Mouse (Mus musculus) hindbrain, embryonic 10.5 days (tissue): ENCODE data around the gene Shpk. TPM values are rescaled to one million over a fixed set of nuclear protein-coding genes. Genes with fewer than 3 reads are reported as not detected.
A peak's percentile ranks its signal among the peaks of the same experiment; 100 is the strongest.

Source experiments
- DNase-seq: peaks from one replicate; pipeline ENCODE4 v3.0.0-alpha.2; 2017; ENCODE audit warnings: low spot score
- H3K27ac ChIP-seq: fragments of 300-500 bp; sonication (generic); 2 replicates; pipeline ENCODE4 v1.5.1; 2016; ENCODE audit warnings: mild to moderate bottlenecking, moderate library complexity
- H3K27me3 ChIP-seq: fragments of 300-500 bp; sonication (generic); 2 replicates; pipeline ENCODE4 v1.6.1; 2016; ENCODE audit warnings: mild to moderate bottlenecking; ENCODE audit not compliant: poor library complexity, insufficient read depth, severe bottlenecking
- H3K36me3 ChIP-seq: fragments of 300-500 bp; sonication (generic); 2 replicates; pipeline ENCODE4 v1.6.1; 2016; ENCODE audit warnings: mild to moderate bottlenecking, moderate library complexity
- H3K4me1 ChIP-seq: fragments of 300-500 bp; sonication (generic); replicated peaks from 2 replicates; pipeline ENCODE4 v1.6.1; 2016; ENCODE audit warnings: mild to moderate bottlenecking
- H3K4me3 ChIP-seq: fragments of 300-500 bp; sonication (generic); 2 replicates; pipeline ENCODE4 v1.5.1; 2016; ENCODE audit warnings: mild to moderate bottlenecking, moderate library complexity
- H3K9me3 ChIP-seq: fragments of 300-500 bp; sonication (generic); 2 replicates; pipeline ENCODE4 v1.6.1; 2016; ENCODE audit warnings: mild to moderate bottlenecking, moderate library complexity
- WGBS: fragments of 180-500 bp; shearing (Covaris S2); methylation state at CpG from one replicate; pipeline ENCODE4 v1.1.7; 2016; 5-methylcytosine and 5-hydroxymethylcytosine counted together
- polyA plus RNA-seq: library from polyadenylated mRNA; unstranded; fragments of >200 nt; fragmentation: Nextera tagmentation; extraction: Ambion mirVana; gene quantifications from 2 replicates; pipeline ENCODE4 v1.2.1, GENCODE M21; 2016

Shpk gene
- 1.1 and 1.7 TPM in 2 replicates for polyA plus RNA-seq

DNA sequence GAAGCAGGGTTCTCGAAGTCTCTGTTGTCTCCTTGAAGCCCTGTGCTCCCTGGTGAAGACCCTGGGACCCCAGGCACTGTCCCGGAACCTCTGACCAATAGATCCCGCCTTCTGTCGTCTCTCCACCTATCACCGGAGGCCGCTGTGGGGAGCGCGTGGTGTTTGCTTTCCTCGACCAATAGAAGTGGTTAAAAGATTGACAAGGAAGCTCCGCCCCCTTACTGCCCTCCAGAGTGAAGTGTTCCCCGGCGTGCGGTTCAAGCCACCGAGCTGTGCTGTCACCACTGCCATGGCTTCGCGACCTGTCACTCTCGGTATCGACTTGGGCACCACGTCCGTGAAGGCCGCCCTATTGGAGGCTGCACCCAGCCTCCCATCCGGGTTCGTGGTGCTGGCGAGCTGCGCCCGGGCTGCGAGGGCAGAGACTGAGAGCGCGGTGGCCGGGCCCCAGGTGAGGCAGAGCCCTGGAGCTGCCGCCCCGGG, at the start of gene Shpk:
Gene Shpk, plus strand, starts transcription at position 231 of the 483 bp plus-strand sequence.
- H3K9me3 ChIP-seq = no peaks in the 10 kb centered on the region
- DNase-seq = peak; percentile 93
- H3K27ac ChIP-seq = peak within 1 kb of the TSS; percentile 86
- peaks cover 18% of the 10 kb centered on the region; the same call in 1 of the 2 replicates for H3K36me3 ChIP-seq
- WGBS = under 1% methylated on average over 32 of the region's 32 CpGs
- peaks cover 15% of the 10 kb centered on the region for H3K27me3 ChIP-seq
- H3K4me1 ChIP-seq = peaks cover 22% of the 10 kb centered on the region
- peak within 1 kb of the TSS; percentile 73 for H3K4me3 ChIP-seq

DNA sequence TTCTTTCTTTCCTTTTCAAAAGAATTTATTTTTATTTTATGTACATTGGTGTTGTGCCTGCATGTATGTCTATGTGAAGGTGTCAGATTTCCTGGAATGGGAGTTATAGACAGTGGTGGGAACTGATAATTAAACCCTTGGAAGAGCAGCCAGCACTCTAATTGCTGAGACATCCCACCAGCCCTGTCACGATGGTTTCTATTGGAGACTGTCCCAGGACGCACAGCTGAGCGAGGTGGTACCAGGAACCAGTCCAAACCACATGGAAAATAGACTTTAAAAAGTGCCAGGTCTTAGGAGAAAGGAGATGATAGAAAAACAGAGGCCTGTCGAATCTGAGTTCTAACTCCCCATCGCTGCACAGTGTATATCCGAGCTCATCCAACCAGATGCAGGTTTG, 44.2 kb upstream of the Shpk start:
- H3K4me1 ChIP-seq = peaks cover 4% of the 10 kb centered on the region
- H3K27ac ChIP-seq = no peak overlapping the region
- no peak overlapping the region for H3K4me3 ChIP-seq
- no peaks in the 10 kb centered on the region for H3K36me3 ChIP-seq
- peaks cover 21% of the 10 kb centered on the region for H3K27me3 ChIP-seq
- H3K9me3 ChIP-seq = no peaks in the 10 kb centered on the region
- WGBS = 86% methylated on average over 6 of the region's 6 CpGs
- DNase-seq = no peak

DNA sequence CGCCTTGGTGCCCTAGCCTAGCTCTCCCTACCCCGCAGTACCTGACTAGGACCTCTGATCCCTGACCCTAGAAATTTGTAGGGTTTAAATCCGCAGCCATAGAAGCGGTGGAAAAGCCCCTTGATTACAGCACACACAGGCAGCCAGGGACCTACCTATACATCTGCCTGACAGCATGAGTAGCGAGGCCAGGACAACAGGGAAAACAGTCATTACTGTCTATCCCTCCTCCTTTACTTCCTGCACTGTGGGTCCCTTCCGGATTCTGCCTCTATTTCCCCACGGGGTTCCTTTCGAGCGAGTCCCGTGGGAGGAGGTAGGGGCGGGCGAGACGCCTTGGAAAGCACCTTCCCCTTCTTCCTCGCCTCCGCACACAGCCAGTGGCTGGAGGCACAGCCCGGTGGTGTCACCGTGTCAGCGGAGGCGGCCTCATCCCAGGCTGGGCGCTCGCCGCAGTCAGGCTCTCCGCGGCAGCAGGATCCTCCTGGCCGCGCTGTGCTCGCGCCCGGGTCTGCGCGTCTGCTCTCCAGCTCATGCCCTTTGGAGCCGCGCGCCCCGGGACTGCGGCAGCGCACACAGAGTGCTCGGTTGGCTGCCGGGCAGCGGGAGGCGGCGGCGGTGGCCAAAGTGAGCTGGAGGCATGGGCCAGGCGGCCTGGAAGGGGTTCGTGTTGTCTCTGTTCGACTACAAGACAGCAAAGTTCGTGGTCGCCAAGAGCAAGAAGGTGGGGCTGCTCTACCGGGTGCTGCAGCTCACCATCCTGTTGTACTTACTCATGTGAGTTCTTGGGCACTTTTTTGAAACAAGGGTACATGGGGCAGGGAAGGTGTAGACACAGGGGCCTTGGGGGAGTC, 39.1 kb upstream of the Shpk start, which contains the start of gene P2rx5:
Gene P2rx5, plus strand, starts transcription at position 465 of the 854 bp plus-strand sequence.
- peak within 1 kb of the TSS; percentile 55 for H3K4me3 ChIP-seq
- WGBS = 2% methylated on average over 49 of the region's 49 CpGs
- no peaks in the 10 kb centered on the region for H3K36me3 ChIP-seq
- peaks cover 16% of the 10 kb centered on the region for H3K4me1 ChIP-seq
- no peak within 1 kb of the TSS for H3K27ac ChIP-seq
- no peaks in the 10 kb centered on the region for H3K9me3 ChIP-seq
- peak; percentile 52 for DNase-seq
- peaks cover 38% of the 10 kb centered on the region for H3K27me3 ChIP-seq

DNA sequence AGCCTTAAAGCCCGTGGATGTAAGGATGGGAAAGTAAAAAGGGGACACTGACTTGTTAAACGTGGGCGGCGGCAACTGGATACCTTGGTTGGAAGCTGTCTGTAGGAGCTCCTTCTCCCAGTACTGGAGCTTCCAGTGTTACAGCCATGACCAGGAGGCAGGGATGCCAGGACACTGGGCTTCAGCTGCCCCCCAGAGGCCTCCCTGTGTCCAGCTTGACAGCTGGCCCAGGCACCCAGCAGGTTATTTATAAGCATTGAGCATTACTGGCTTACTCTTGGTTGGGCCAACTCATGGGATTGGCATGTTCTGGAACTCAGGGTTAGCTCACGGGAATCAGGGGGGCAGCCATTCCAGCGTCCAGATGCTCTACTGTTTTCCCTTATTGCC, 38.5 kb upstream of the Shpk start:
- WGBS = 24% methylated on average over 6 of the region's 6 CpGs
- no peak for DNase-seq
- H3K9me3 ChIP-seq = no peaks in the 10 kb centered on the region
- no peak overlapping the region for H3K27ac ChIP-seq
- H3K27me3 ChIP-seq = peaks cover 38% of the 10 kb centered on the region
- H3K4me1 ChIP-seq = peaks cover 16% of the 10 kb centered on the region
- no peaks in the 10 kb centered on the region for H3K36me3 ChIP-seq
- peak overlapping the region; percentile 55 for H3K4me3 ChIP-seq

DNA sequence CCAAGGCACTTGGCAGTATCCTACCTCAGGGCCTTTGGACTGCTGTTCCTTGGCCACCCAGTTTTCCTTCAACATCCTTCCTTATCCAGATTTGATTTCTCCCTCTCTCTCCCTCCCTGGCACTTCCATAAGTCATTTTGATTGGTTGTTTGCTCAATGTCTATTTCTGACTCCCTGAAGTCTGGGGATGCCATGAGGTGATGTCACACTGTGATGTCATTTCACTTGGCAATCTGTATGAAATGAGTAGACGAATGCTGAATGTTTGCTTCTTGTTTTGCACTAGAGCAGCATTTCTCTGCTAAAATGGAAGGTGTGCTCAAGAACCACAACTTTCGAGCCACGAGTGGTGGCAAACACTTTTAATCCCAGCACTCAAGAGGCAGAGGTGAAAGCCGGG, 37.6 kb upstream of the Shpk start:
- Histone ChIP-seq H3K27ac (no peak overlapping the region), H3K4me1 (peaks cover 23% of the 10 kb centered on the region), H3K36me3 (no peaks in the 10 kb centered on the region), H3K27me3 (peaks cover 38% of the 10 kb centered on the region), H3K4me3 (no peak overlapping the region), H3K9me3 (no peaks in the 10 kb centered on the region)
- WGBS = 92% methylated on average over 4 of the region's 4 CpGs
- DNase-seq = no peak

DNA sequence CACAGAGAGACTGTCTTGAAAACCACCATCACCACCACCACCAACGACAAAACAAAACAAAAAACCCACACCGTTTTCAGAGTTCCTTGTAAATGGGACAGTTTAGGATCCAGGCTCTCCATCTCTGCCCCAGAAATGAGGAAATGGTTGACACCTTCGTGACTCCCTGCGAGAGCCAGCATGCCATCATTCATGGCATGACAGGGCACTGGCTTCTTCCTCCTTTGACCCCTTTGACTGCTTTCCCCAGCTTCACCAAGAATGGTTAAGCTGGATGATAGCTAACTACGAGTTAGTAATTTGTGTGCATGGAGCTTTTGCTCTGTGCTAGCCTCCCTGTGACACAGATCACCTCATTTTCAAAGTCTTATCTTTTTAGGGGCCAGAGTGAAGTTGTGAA, 37.0 kb upstream of the Shpk start:
- Histone ChIP-seq H3K4me3 (no peak overlapping the region), H3K36me3 (no peaks in the 10 kb centered on the region), H3K27me3 (peaks cover 38% of the 10 kb centered on the region), H3K4me1 (peaks cover 23% of the 10 kb centered on the region), H3K27ac (no peak overlapping the region), H3K9me3 (no peaks in the 10 kb centered on the region)
- WGBS = 84% methylated on average over 5 of the region's 5 CpGs
- DNase-seq = no peak

DNA sequence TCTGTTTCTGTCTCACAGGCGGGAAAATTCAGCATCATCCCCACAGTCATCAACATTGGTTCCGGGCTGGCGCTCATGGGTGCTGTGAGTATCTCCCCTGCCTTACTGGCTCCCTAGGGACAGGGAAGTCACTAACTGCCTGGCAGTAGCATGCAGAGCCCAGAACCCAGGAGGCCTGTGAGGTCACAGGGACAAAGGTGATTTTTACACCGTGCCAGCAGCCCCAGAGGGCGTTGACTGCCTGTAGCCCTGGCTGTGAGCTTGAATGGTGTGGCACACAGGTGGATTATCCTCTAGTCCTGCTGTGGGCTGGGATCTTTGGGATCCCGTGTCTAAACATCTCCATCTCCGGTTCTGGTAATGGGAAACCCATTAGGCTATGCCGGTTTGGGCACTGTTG, 31.2 kb upstream of the Shpk start:
- no peak for DNase-seq
- peaks cover 20% of the 10 kb centered on the region for H3K36me3 ChIP-seq
- H3K27ac ChIP-seq = no peak overlapping the region
- H3K9me3 ChIP-seq = no peaks in the 10 kb centered on the region
- 86% methylated on average over 8 of the region's 8 CpGs for whole genome bisulfite sequencing
- peaks cover 6% of the 10 kb centered on the region; the same call in 1 of the 2 replicates for H3K4me1 ChIP-seq
- H3K27me3 ChIP-seq = no peaks in the 10 kb centered on the region
- no peak overlapping the region for H3K4me3 ChIP-seq

DNA sequence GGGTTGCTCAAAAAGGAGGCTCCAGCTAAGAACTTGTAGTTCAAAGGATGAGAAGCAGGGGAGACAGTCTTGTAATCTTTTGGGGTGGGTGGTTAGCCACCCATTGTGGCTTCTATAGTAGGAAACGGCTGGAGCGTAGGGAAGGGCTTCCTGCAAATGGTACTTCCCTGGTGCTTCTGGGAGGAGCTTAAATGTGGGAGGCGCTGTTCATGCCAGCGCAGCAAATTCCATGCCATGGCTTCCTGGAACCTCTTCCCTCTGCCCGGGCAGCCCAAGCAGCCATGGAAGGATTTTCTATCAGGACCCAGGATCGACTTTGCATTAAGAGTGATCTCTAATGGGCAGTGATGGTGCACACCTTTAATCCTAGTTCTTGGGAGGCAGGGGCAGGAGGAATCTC, 30.7 kb upstream of the Shpk start:
- Histone ChIP-seq H3K27ac (no peak overlapping the region), H3K4me1 (peaks cover 6% of the 10 kb centered on the region; the same call in 1 of the 2 replicates), H3K9me3 (no peaks in the 10 kb centered on the region), H3K4me3 (no peak overlapping the region), H3K36me3 (peaks cover 25% of the 10 kb centered on the region), H3K27me3 (no peaks in the 10 kb centered on the region)
- 83% methylated on average over 6 of the region's 6 CpGs for WGBS
- DNase-seq = no peak

DNA sequence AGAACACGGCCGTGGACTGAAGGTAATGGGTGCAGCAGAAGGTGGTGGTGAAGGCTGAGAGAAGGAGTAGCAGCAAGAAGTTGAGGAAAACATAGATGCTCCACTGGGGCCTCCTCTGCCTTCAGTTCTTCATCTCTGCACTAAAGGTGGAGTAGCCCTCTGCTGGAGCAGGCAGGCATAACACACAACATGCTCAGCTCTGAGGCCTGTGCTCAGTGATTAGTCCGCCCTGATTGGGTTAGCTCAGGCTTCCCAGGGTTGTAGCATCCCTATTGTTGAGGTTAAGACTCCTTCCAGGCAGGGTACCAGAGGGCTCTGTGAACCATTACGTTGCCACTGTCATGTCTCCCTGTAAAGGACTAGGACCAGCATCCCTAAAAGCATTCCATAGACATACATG, 30.0 kb upstream of the Shpk start:
- Histone ChIP-seq H3K36me3 (peaks cover 32% of the 10 kb centered on the region), H3K9me3 (no peaks in the 10 kb centered on the region), H3K27ac (no peak overlapping the region), H3K27me3 (no peaks in the 10 kb centered on the region), H3K4me1 (peaks cover 6% of the 10 kb centered on the region; the same call in 1 of the 2 replicates), H3K4me3 (no peak overlapping the region)
- DNase-seq = peak; percentile 69
- WGBS = 47% methylated on average over 4 of the region's 4 CpGs

DNA sequence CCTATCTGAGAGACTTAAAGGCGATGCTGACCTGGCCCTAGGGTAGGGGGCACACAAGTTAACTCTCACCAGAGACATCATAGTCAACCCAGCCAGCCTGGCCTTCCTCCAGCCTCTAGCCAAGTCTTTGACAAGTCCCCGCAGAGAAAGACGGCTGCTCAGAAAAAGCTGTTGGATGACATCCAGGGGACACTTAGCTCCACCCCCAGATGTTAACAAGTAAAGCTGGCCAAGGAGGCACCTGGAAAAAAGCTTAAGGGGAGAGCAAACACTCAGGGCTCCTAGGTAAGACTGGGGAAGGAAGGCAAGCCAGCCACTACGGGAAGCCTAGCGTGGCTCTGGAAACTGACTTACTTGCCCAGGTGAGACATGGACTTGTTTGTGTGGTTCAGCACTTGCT, 27.1 kb upstream of the Shpk start:
- Histone ChIP-seq H3K4me1 (peaks cover 14% of the 10 kb centered on the region), H3K4me3 (no peak overlapping the region), H3K27ac (no peak overlapping the region), H3K36me3 (peaks cover 41% of the 10 kb centered on the region), H3K9me3 (no peaks in the 10 kb centered on the region), H3K27me3 (no peaks in the 10 kb centered on the region)
- DNase-seq = no peak
- 77% methylated on average over 5 of the region's 5 CpGs for WGBS

DNA sequence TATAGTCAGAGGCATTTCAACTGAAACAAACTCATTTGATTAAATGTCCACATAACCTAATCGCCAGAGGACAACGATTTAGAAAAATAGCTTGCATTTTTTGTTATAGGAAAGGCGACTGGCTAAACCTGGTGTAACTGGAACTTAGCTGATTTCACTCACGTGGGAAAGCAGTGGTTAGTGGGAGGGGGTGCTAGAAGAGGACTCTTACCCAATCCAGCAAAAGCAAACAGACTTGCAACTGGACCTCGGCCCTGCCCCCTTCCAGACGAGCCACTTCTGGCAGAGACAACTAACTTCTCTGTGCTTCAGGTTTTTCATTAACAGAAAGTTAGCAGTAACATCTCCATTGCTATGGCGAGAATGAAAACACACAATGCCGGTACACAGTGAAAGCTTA, 23.6 kb upstream of the Shpk start:
- Histone ChIP-seq H3K4me3 (peak overlapping the region; percentile 94), H3K27ac (no peak overlapping the region), H3K27me3 (no peaks in the 10 kb centered on the region), H3K36me3 (peaks cover 43% of the 10 kb centered on the region), H3K9me3 (no peaks in the 10 kb centered on the region), H3K4me1 (peaks cover 29% of the 10 kb centered on the region)
- 49% methylated on average over 8 of the region's 8 CpGs for WGBS
- DNase-seq = no peak

DNA sequence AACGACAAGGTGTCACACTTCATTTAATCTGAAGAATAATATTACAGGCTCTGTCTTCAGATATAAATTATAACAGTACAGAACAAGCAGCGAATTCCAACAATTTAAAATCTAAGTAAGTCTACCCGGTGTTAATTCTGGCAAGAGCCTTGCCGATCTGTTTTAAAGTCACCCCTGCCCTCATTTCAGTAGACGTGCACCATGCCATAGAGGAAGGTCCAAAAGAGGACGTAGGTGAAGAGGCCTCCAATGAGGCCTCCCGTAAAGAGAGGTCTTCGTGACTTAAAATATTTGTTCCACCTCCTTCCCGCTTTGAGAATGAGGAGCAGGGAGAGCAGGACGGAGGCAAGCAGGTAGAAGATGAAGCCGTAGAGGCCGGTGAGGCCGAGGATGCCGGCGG, 23.1 kb upstream of the Shpk start:
- Histone ChIP-seq H3K4me1 (peaks cover 29% of the 10 kb centered on the region), H3K4me3 (peak overlapping the region; percentile 94), H3K27ac (peak overlapping the region; percentile 95), H3K9me3 (no peaks in the 10 kb centered on the region), H3K36me3 (peaks cover 41% of the 10 kb centered on the region), H3K27me3 (no peaks in the 10 kb centered on the region)
- 2% methylated on average over 15 of the region's 15 CpGs for WGBS
- no peak for DNase-seq
